Mouse (Mus musculus): Measurements from ENCODE around the gene Gm49380. TPM values are rescaled to one million over a fixed set of nuclear protein-coding genes. Genes with fewer than 3 reads are reported as not detected.
"Not testable (repeated sequence)": the region's sequence is repeated elsewhere in the genome, so short reads cannot be mapped to it uniquely, and the experiment has no call there.

Gm49380 gene
- total and polyA plus RNA-seq, 3 experiments, result 0.21 to 0.23 TPM; not detected in 1

- Histone ChIP-seq H3K27me3 (ENCODE audit: control insufficient read depth, insufficient read depth, low read length) (no peaks in the 10 kb centered on the region), H3K9ac (ENCODE audit: low read depth, low read length) (no peak overlapping the region), H3K4me3 (no peak overlapping the region), H3K79me2 (replicated peaks; ENCODE audit: control insufficient read depth, insufficient read depth, low read length) (no peaks in the 10 kb centered on the region), H3K4me1 (ENCODE audit: control insufficient read depth, insufficient read depth, low read length) (no peaks in the 10 kb centered on the region), H3K27ac (no peak overlapping the region), H3K36me3 (ENCODE audit: control insufficient read depth, insufficient read depth, low read length) (no peaks in the 10 kb centered on the region)
- intact Hi-C loops (cut with DNase I), result no loop called here
- TF ChIP-seq EP300 (IDR thresholded peaks at IDR 0.05; ENCODE audit: insufficient read depth, low read depth, low read length) (no peak), CTCF (IDR thresholded peaks at IDR 0.05) (no peak), POLR2A (IDR thresholded peaks at IDR 0.05; ENCODE audit: insufficient read depth, low read depth, low read length) (no peak)
- 74% methylated on average over 8 of the region's 8 CpGs for WGBS
- no peak for DNase-seq
These were observed 6.7 kb upstream of the Gm49380 start for GRCm38 (mm10) chr9:44119948-44120465.

- Histone ChIP-seq H3K27ac (no peak overlapping the region), H3K36me3 (ENCODE audit: control insufficient read depth, insufficient read depth, low read length) (no peaks in the 10 kb centered on the region), H3K4me1 (ENCODE audit: control insufficient read depth, insufficient read depth, low read length) (no peaks in the 10 kb centered on the region), H3K4me3 (no peak overlapping the region), H3K27me3 (ENCODE audit: control insufficient read depth, insufficient read depth, low read length) (no peaks in the 10 kb centered on the region), H3K79me2 (replicated peaks; ENCODE audit: control insufficient read depth, insufficient read depth, low read length) (no peaks in the 10 kb centered on the region), H3K9ac (ENCODE audit: low read depth, low read length) (no peak overlapping the region)
- no peak for DNase-seq
- TF ChIP-seq EP300 (IDR thresholded peaks at IDR 0.05; ENCODE audit: insufficient read depth, low read depth, low read length) (no peak), CTCF (IDR thresholded peaks at IDR 0.05) (peak; percentile 75)
- WGBS, result 59% methylated on average over 5 of the region's 5 CpGs
- intact Hi-C loops (cut with DNase I), result no loop called here
These were observed 5.7 kb upstream of the Gm49380 start for GRCm38 (mm10) chr9:44119011-44119410.

DNA sequence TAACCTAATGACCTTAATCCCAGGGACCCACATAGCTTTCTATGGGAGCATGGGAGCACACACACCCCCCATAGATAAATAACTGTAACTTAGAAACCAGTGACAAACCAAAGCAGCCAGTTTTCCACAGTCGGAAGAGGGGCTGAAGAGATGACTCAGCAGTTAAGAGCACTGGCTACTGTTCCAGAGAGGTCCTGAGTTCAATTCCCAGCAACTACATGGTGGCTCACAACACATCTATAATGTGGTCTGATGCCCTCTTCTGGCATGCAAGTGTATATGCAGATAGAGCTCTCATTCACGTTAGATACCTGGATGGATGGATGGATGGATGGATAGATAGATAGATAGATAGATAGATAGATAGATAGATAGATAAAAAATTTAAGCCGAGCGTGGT is 2.9 kb upstream of the Gm49380 start:
- Histone ChIP-seq H3K36me3 (ENCODE audit: control insufficient read depth, insufficient read depth, low read length) (no peaks in the 10 kb centered on the region), H3K9ac (ENCODE audit: low read depth, low read length) (no peak overlapping the region), H3K4me1 (ENCODE audit: control insufficient read depth, insufficient read depth, low read length) (peaks cover 1% of the 10 kb centered on the region), H3K4me3 (no peak overlapping the region), H3K27ac (no peak overlapping the region), H3K79me2 (replicated peaks; ENCODE audit: control insufficient read depth, insufficient read depth, low read length) (no peaks in the 10 kb centered on the region), H3K27me3 (ENCODE audit: control insufficient read depth, insufficient read depth, low read length) (no peaks in the 10 kb centered on the region)
- intact Hi-C loops (cut with DNase I), result no loop called here
- WGBS, result 92% methylated on average over 4 of the region's 4 CpGs
- DNase-seq, result no peak
- peak; percentile 30 for TF ChIP-seq CTCF (IDR thresholded peaks at IDR 0.05)
- TF ChIP-seq EP300 (IDR thresholded peaks at IDR 0.05; ENCODE audit: insufficient read depth, low read depth, low read length), result no peak

DNA sequence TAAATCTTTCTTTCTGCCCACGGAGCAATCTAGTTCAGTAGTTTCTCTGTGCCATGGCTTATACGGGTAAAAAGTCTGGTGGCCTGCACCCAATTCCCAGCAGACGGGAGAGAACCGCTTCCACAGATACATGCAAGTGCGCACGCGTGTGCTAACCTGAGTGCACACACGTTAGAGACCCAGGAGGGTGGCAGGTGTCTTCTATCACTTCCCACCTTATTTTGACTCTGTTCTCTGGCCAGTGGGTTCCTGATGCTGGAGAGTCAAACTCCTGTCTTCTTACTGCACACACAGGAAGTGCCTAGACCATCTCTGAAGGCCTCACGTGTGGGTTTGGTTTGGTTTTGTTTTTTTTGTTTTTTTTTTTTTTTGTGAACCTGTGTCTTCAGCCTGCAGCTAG is 2.3 kb upstream of the Gm49380 start:
- no peaks in the 10 kb centered on the region for H3K27me3 ChIP-seq (ENCODE audit: control insufficient read depth, insufficient read depth, low read length)
- intact Hi-C loops (cut with DNase I), result no loop called here
- no peak overlapping the region for H3K9ac ChIP-seq (ENCODE audit: low read depth, low read length)
- DNase-seq, result no peak
- H3K4me1 ChIP-seq (ENCODE audit: control insufficient read depth, insufficient read depth, low read length), result peaks cover 1% of the 10 kb centered on the region
- no peak overlapping the region for H3K27ac ChIP-seq
- H3K4me3 ChIP-seq, result no peak overlapping the region
- TF ChIP-seq EP300 (IDR thresholded peaks at IDR 0.05; ENCODE audit: insufficient read depth, low read depth, low read length) (no peak), CTCF (IDR thresholded peaks at IDR 0.05) (no peak), POLR2A (IDR thresholded peaks at IDR 0.05; ENCODE audit: insufficient read depth, low read depth, low read length) (no peak)
- WGBS, result 84% methylated on average over 9 of the region's 9 CpGs
- H3K79me2 ChIP-seq (replicated peaks; ENCODE audit: control insufficient read depth, insufficient read depth, low read length), result no peaks in the 10 kb centered on the region
- no peaks in the 10 kb centered on the region for H3K36me3 ChIP-seq (ENCODE audit: control insufficient read depth, insufficient read depth, low read length)

- intact Hi-C loops (cut with DNase I), result no loop called here
- no peak for DNase-seq
- Histone ChIP-seq H3K4me1 (ENCODE audit: control insufficient read depth, insufficient read depth, low read length) (peaks cover 4% of the 10 kb centered on the region), H3K9ac (ENCODE audit: low read depth, low read length) (no peak overlapping the region), H3K27me3 (ENCODE audit: control insufficient read depth, insufficient read depth, low read length) (no peaks in the 10 kb centered on the region), H3K4me3 (no peak overlapping the region), H3K27ac (no peak overlapping the region), H3K36me3 (ENCODE audit: control insufficient read depth, insufficient read depth, low read length) (no peaks in the 10 kb centered on the region; the same call in 1 of the 2 replicates), H3K79me2 (replicated peaks; ENCODE audit: control insufficient read depth, insufficient read depth, low read length) (no peaks in the 10 kb centered on the region)
- TF ChIP-seq CTCF (IDR thresholded peaks at IDR 0.05), result no peak
- no peak for TF ChIP-seq POLR2A (IDR thresholded peaks at IDR 0.05; ENCODE audit: insufficient read depth, low read depth, low read length)
- no peak for TF ChIP-seq EP300 (IDR thresholded peaks at IDR 0.05; ENCODE audit: insufficient read depth, low read depth, low read length)
- 73% methylated on average over 2 of the region's 2 CpGs for WGBS
These were observed 1.2 kb upstream of the Gm49380 start for GRCm38 (mm10) chr9:44114453-44114852.

GRCm38 (mm10) chr9:44111909-44112308 is 1.4 kb downstream of the Gm49380 start:
- WGBS, result 40% methylated on average over 10 of the region's 12 CpGs
- H3K9ac ChIP-seq (ENCODE audit: low read depth, low read length); H3K4me3 ChIP-seq: not testable (repeated sequence)

More at GRCm38 (mm10) chr9:44111909-44112308, 1.4 kb downstream of the Gm49380 start:
- H3K4me1 ChIP-seq (ENCODE audit: control insufficient read depth, insufficient read depth, low read length); H3K36me3 ChIP-seq (ENCODE audit: control insufficient read depth, insufficient read depth, low read length); H3K27ac ChIP-seq; H3K27me3 ChIP-seq (ENCODE audit: control insufficient read depth, insufficient read depth, low read length); H3K79me2 ChIP-seq (replicated peaks; ENCODE audit: control insufficient read depth, insufficient read depth, low read length); intact Hi-C loops (cut with DNase I): not testable (repeated sequence)
- DNase-seq, result peak in 1 of 2 experiments; percentile 16
